Mouse (Mus musculus) heart, embryonic 11.5 days (tissue): ENCODE data around the gene Snrnp25. TPM values are rescaled to one million over a fixed set of nuclear protein-coding genes. Genes with fewer than 3 reads are reported as not detected.

Source experiments
- ATAC-seq: fragments of 200-750 bp; cut with Nextera tagmentation; replicated peaks from 2 replicates; pipeline ENCODE4 v1.8.0; 2017; ENCODE audit warnings: moderate library complexity; ENCODE audit not compliant: insufficient number of reproducible peaks, low FRiP score, low TSS enrichment
- H3K27ac ChIP-seq: fragments of 300-500 bp; sonication (generic); 2 replicates; pipeline ENCODE4 v1.5.1; 2014; ENCODE audit warnings: mild to moderate bottlenecking, low read depth, low read length
- H3K27me3 ChIP-seq: fragments of 300-500 bp; sonication (generic); 2 replicates; pipeline ENCODE4 v1.6.1; 2014; ENCODE audit warnings: mild to moderate bottlenecking, low read length, mixed read lengths; ENCODE audit not compliant: control insufficient read depth, insufficient read depth
- H3K36me3 ChIP-seq: fragments of 300-500 bp; sonication (generic); 2 replicates; pipeline ENCODE4 v1.6.1; 2014; ENCODE audit warnings: mild to moderate bottlenecking, low read length, moderate library complexity, mixed read lengths; ENCODE audit not compliant: control insufficient read depth, insufficient read depth
- H3K4me1 ChIP-seq: fragments of 300-500 bp; sonication (generic); 2 replicates; pipeline ENCODE4 v1.6.1; 2014; ENCODE audit warnings: low read length; ENCODE audit not compliant: control insufficient read depth, insufficient read depth
- H3K4me2 ChIP-seq: fragments of 300-500 bp; sonication (generic); 2 replicates; pipeline ENCODE4 v1.6.1; 2014; ENCODE audit warnings: mild to moderate bottlenecking, moderate library complexity
- H3K4me3 ChIP-seq: fragments of 300-500 bp; sonication (generic); 2 replicates; pipeline ENCODE4 v1.5.1; 2014; ENCODE audit warnings: low read depth, low read length
- H3K9ac ChIP-seq: fragments of 300-500 bp; sonication (generic); 2 replicates; pipeline ENCODE4 v1.6.1; 2014; ENCODE audit warnings: mild to moderate bottlenecking, low read depth, low read length, moderate library complexity
- H3K9me3 ChIP-seq: fragments of 300-500 bp; sonication (generic); replicated peaks from 2 replicates; pipeline ENCODE4 v1.6.1; 2016; ENCODE audit warnings: low read length; ENCODE audit not compliant: control insufficient read depth
- WGBS: fragments of 180-500 bp; shearing (Covaris S2); extraction: QIAGEN DNeasy Blood & Tissue Kit; methylation state at CpG from one replicate; pipeline ENCODE4 v1.1.7; 2014; ENCODE audit not compliant: insufficient replicate concordance; 5-methylcytosine and 5-hydroxymethylcytosine counted together
- polyA plus RNA-seq: library from polyadenylated mRNA; unstranded; fragments of >200 nt; fragmentation: Nextera tagmentation; extraction: Ambion mirVana; gene quantifications from 2 replicates; pipeline ENCODE4 v1.2.1, GENCODE M21; 2014

Snrnp25 gene
- polyA plus RNA-seq, 1 experiment from 2014 or later = 72.2 TPM

DNA sequence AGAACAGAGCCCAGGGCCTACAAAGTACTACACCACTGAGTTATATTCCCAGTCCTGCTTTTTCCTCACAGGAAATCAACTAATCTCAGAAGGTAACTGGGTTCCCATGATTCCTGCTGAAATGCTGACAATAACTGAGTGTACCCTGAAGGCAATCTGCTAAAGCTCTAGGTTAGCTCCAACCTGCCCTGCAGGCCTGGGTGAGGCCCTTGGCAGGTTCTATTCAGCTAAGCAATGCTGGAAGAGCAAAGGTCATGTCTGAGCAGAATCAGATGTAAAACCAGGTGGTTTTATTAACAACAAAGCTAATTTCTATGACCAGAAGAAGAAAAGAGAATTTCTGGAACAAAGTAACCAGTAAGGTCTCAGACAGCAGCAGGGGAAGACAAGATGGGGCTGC is 36.2 kb downstream of the Snrnp25 start:
- peaks cover 10% of the 10 kb centered on the region for H3K4me1 ChIP-seq
- H3K36me3 ChIP-seq = peaks cover 13% of the 10 kb centered on the region
- H3K27me3 ChIP-seq = no peaks in the 10 kb centered on the region
- ATAC-seq = no peak
- H3K9me3 ChIP-seq = no peaks in the 10 kb centered on the region
- H3K27ac ChIP-seq = no peak overlapping the region
- H3K9ac ChIP-seq = no peak overlapping the region
- no peak overlapping the region for H3K4me2 ChIP-seq
- H3K4me3 ChIP-seq = no peak overlapping the region

DNA sequence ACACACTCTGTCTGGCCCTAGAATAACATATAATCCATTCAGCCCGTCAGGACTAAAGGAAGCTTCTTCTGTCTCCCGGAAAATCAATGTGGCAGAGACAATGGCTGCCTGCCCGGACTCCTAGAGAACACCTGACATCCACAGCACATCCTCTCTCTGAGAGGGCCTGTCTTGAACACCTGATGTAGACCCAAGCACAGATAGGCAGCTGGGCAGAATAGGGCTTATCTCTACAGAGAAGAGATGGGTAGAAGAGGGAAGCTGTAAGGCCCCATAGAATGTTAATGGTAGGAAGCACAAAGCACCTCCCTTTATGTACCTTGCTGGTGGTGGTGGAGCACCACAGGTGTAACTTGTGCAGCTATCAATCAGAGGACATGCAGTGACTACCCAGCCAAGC is 37.0 kb downstream of the Snrnp25 start:
- Histone ChIP-seq H3K27me3 (no peaks in the 10 kb centered on the region), H3K27ac (peak overlapping the region; percentile 93; the same call in 1 of the 2 replicates), H3K36me3 (peaks cover 11% of the 10 kb centered on the region), H3K4me1 (peaks cover 10% of the 10 kb centered on the region), H3K9me3 (no peaks in the 10 kb centered on the region), H3K4me3 (no peak overlapping the region), H3K4me2 (no peak overlapping the region), H3K9ac (no peak overlapping the region)
- no peak for ATAC-seq
- WGBS = 84% methylated on average over 3 of the region's 3 CpGs

DNA sequence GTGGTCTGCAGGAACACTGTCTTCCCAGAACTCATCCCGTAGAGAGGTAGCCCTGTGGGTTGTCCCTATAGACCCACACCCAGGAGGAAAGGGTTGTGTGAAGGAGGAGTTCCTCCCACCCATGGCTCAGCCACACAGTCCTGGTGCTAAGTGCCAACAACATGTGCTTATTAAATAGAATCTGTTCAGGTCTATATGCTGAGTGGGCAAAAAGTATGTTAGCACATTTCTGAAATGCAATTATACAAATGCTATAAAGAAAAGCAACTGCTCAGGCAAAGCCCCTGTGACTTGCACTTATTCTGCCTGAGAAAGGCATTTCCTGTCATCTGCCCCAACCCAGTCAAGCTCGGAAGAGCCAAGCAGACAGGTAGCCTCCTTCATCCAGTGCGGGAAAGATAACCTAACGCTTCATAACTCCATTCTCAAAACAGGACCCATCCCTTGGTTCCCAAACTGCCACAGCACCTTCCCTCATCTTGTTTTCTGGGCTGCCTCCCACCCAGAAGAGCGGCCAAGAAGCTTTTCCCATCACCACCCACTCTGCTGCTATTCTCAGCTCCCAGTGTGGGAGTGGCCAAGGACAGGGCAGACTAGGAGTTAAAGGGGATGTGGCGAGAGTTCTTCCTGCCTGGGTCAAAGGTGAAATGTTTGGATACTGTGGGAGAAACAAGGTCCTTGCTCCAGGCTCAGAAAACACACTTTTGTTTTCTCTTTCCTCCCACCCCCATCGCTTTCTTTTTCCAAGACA is 38.2 kb downstream of the Snrnp25 start:
- 59% methylated on average over 7 of the region's 7 CpGs for WGBS
- no peak for ATAC-seq
- Histone ChIP-seq H3K4me2 (no peak overlapping the region), H3K9ac (peak overlapping the region; percentile 36; the same call in 1 of the 2 replicates), H3K27me3 (no peaks in the 10 kb centered on the region), H3K36me3 (peaks cover 13% of the 10 kb centered on the region), H3K4me1 (peaks cover 10% of the 10 kb centered on the region), H3K4me3 (no peak overlapping the region), H3K9me3 (no peaks in the 10 kb centered on the region), H3K27ac (peak overlapping the region; percentile 93)

DNA sequence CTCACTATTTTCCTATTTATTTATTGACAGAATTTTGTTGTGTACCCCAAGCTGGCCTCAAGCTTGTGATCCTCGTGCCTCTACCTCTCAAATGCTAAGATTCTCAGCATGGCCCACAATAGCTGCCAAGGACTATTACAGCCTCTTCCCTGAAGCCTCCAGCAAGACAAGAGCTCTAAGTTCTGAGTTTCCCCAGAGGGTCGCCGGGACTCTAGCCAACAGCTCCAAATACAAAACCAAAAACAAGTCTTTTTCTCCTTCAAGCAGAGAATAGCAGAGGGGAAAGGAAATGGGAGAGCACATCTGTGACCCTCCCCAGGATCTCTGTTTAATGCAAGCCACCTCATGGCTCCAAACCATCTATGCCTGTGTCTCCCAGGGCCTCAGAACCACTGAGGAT is 38.8 kb downstream of the Snrnp25 start:
- H3K4me2 ChIP-seq = no peak overlapping the region
- no peaks in the 10 kb centered on the region for H3K9me3 ChIP-seq
- H3K36me3 ChIP-seq = peaks cover 13% of the 10 kb centered on the region
- peak overlapping the region; percentile 93; the same call in 1 of the 2 replicates for H3K27ac ChIP-seq
- H3K4me1 ChIP-seq = peaks cover 10% of the 10 kb centered on the region
- no peak overlapping the region for H3K4me3 ChIP-seq
- no peaks in the 10 kb centered on the region for H3K27me3 ChIP-seq
- no peak for ATAC-seq
- no peak overlapping the region for H3K9ac ChIP-seq
- 72% methylated on average over 3 of the region's 3 CpGs for WGBS

DNA sequence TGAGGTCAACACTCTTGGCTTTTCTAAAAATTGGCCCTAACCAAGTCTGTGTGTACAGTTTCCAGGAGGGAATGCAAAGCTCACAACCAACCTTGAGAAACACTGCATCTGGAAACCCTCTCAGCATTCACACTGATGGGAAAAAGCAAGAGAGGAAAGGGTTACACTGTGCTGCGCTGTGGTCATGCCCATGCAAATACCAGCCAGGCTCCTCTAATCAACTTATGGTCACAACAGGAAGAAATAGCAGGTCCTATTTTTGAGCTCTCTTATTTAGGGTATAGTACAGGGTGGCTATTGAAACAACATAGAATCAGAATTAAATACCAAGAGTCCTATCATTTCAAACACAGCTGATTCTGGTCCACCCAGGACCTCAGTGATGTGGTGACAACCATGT is 39.4 kb downstream of the Snrnp25 start:
- peaks cover 15% of the 10 kb centered on the region for H3K36me3 ChIP-seq
- no peaks in the 10 kb centered on the region for H3K27me3 ChIP-seq
- H3K4me2 ChIP-seq = no peak overlapping the region
- H3K9ac ChIP-seq = peak overlapping the region; percentile 56; the same call in 1 of the 2 replicates
- H3K4me3 ChIP-seq = no peak overlapping the region
- WGBS = 88% methylated on average over 1 of the region's 1 CpGs
- ATAC-seq = no peak
- peak overlapping the region; percentile 93 for H3K27ac ChIP-seq
- H3K9me3 ChIP-seq = no peaks in the 10 kb centered on the region
- H3K4me1 ChIP-seq = peaks cover 10% of the 10 kb centered on the region

DNA sequence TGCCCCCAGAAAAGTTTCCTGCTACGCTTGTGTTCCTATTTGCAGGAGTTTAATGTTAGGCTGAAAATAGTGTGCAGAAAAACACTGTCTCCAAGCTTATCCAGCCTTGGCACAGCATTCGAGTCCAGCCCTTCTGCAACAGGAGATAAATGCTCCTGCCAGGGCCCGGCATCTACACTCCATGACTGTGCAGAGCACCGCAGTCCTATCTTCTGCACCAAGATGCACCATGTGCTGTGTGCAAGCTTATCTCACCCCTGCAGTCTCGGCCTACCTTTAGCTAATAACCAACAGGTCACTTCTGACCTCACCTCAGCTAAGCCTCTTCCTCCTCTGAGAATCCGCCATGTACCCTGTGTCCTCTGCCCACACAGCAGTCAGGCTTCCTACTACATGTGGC is 40.4 kb downstream of the Snrnp25 start:
- peak overlapping the region; percentile 93 for H3K27ac ChIP-seq
- WGBS = 82% methylated on average over 6 of the region's 6 CpGs
- peaks cover 10% of the 10 kb centered on the region for H3K4me1 ChIP-seq
- peaks cover 16% of the 10 kb centered on the region for H3K36me3 ChIP-seq
- peak; percentile 91 for ATAC-seq
- no peaks in the 10 kb centered on the region for H3K27me3 ChIP-seq
- H3K9ac ChIP-seq = no peak overlapping the region
- no peaks in the 10 kb centered on the region for H3K9me3 ChIP-seq
- no peak overlapping the region for H3K4me3 ChIP-seq
- H3K4me2 ChIP-seq = no peak overlapping the region

DNA sequence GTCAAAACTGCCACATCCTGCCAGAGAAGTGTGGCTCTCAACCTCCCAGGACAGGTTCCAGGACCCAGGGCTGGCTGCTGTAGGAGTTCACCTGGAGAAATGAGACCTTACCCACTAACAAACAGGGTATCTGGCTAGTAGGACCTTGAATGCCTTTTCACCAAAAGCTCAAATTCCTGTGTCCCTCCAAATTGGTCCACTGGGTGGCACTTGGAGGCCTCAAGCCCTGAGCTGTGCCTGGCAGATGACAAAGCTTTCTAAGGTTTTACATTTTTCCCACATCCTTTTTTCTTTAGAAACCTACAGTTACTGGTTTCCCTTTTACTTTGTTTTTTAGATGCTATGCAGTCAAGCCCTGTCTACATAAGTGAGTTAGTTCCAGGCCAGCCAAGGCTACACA is 41.9 kb downstream of the Snrnp25 start:
- Histone ChIP-seq H3K36me3 (peaks cover 14% of the 10 kb centered on the region; the same call in 1 of the 2 replicates), H3K4me1 (peaks cover 10% of the 10 kb centered on the region), H3K27me3 (no peaks in the 10 kb centered on the region), H3K9me3 (no peaks in the 10 kb centered on the region), H3K27ac (peak overlapping the region; percentile 62), H3K4me2 (no peak overlapping the region), H3K9ac (no peak overlapping the region), H3K4me3 (no peak overlapping the region)
- no peak for ATAC-seq

DNA sequence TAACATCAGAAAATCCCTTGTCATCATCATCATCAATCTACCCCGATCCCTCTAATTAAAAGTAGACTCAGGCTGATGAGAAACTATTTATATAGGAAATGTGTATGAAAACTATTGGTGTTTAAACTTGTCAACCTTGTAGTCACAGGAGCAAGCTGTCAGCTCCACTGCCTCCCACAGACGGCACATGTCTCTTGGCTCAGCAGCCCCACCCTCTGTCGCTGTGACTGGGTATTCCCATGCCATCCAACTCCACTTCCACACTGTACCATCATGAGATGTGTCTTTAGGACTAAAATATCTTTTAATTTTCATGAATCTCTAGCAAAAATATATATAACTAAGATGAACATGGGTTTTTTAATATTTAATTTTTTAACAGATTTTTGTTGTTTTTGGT is 43.1 kb downstream of the Snrnp25 start:
- 84% methylated on average over 3 of the region's 3 CpGs for WGBS
- H3K27me3 ChIP-seq = no peaks in the 10 kb centered on the region
- H3K9me3 ChIP-seq = no peaks in the 10 kb centered on the region
- H3K27ac ChIP-seq = no peak overlapping the region
- no peak overlapping the region for H3K4me3 ChIP-seq
- peaks cover 6% of the 10 kb centered on the region for H3K4me1 ChIP-seq
- H3K9ac ChIP-seq = no peak overlapping the region
- H3K36me3 ChIP-seq = peaks cover 14% of the 10 kb centered on the region; the same call in 1 of the 2 replicates
- H3K4me2 ChIP-seq = no peak overlapping the region
- no peak for ATAC-seq
